Mouse (Mus musculus) liver, embryonic 13.5 days (tissue): ENCODE data around the gene Hspa13. TPM values are rescaled to one million over a fixed set of nuclear protein-coding genes. Genes with fewer than 3 reads are reported as not detected.

Experiments used
- ATAC-seq: fragments of 200-750 bp; cut with Nextera tagmentation; 2 replicates; pipeline ENCODE4 v1.8.0; 2017; ENCODE audit warnings: low read depth, mild to moderate bottlenecking, moderate number of reproducible peaks, moderate library complexity
- DNase-seq: peaks from one replicate; pipeline ENCODE4 v3.0.0; 2022
- H3K27ac ChIP-seq: fragments of 300-500 bp; sonication (generic); 2 replicates; pipeline ENCODE4 v1.5.1; 2015; ENCODE audit warnings: moderate library complexity, mild to moderate bottlenecking, inconsistent platforms
- H3K27me3 ChIP-seq: fragments of 300-500 bp; sonication (generic); 2 replicates; pipeline ENCODE4 v1.6.1; 2015; ENCODE audit warnings: mild to moderate bottlenecking, inconsistent platforms
- H3K36me3 ChIP-seq: fragments of 300-500 bp; sonication (generic); 2 replicates; pipeline ENCODE4 v1.6.1; 2015; ENCODE audit warnings: mild to moderate bottlenecking, inconsistent platforms
- H3K4me1 ChIP-seq: fragments of 300-500 bp; sonication (generic); replicated peaks from 2 replicates; pipeline ENCODE4 v1.6.1; 2015; ENCODE audit warnings: inconsistent platforms
- H3K4me2 ChIP-seq: fragments of 300-500 bp; sonication (generic); 2 replicates; pipeline ENCODE4 v1.6.1; 2015; ENCODE audit warnings: inconsistent platforms, mild to moderate bottlenecking, moderate library complexity
- H3K4me3 ChIP-seq: fragments of 300-500 bp; sonication (generic); replicated peaks from 2 replicates; pipeline ENCODE4 v1.5.1; 2015; ENCODE audit warnings: mild to moderate bottlenecking, inconsistent platforms
- H3K9ac ChIP-seq: fragments of 300-500 bp; sonication (generic); 2 replicates; pipeline ENCODE4 v1.6.1; 2015; ENCODE audit warnings: mild to moderate bottlenecking, inconsistent platforms
- H3K9me3 ChIP-seq: fragments of 300-500 bp; sonication (generic); replicated peaks from 2 replicates; pipeline ENCODE4 v1.6.1; 2016; ENCODE audit warnings: inconsistent platforms
- WGBS: fragments of 180-500 bp; shearing (Covaris S2); methylation state at CpG from one replicate; pipeline ENCODE4 v1.1.7; 2015; ENCODE audit not compliant: insufficient replicate concordance; 5-methylcytosine and 5-hydroxymethylcytosine counted together
- polyA plus RNA-seq: library from polyadenylated mRNA; unstranded; fragments of >200 nt; fragmentation: Nextera tagmentation; extraction: Ambion mirVana; gene quantifications from 2 replicates; pipeline ENCODE4 v1.2.1, GENCODE M21; 2015

Hspa13 gene
- polyA plus RNA-seq: 9.2 and 11.6 TPM in 2 replicates

- Histone ChIP-seq H3K36me3 (peaks cover 11% of the 10 kb centered on the region), H3K4me1 (peaks cover 14% of the 10 kb centered on the region), H3K9ac (peak within 1 kb of the TSS; percentile 80), H3K27ac (peak within 1 kb of the TSS; percentile 78), H3K4me3 (peak within 1 kb of the TSS; percentile 86), H3K27me3 (no peaks in the 10 kb centered on the region), H3K9me3 (no peaks in the 10 kb centered on the region), H3K4me2 (peak within 1 kb of the TSS; percentile 80)
- WGBS: under 1% methylated on average over 51 of the region's 51 CpGs
- peak; percentile 97 for ATAC-seq
- peak; percentile 92 for DNase-seq
These were observed at the start of gene Hspa13 for GRCm38 (mm10) chr16:75766388-75767249. Gene Hspa13 (minus strand): TSS chr16:75767104.

GRCm38 (mm10) chr16:75779271-75779670, 12.4 kb upstream of the Hspa13 start:
- Histone ChIP-seq H3K27ac (no peak overlapping the region), H3K27me3 (no peaks in the 10 kb centered on the region), H3K9me3 (no peaks in the 10 kb centered on the region), H3K9ac (no peak overlapping the region), H3K4me3 (no peak overlapping the region), H3K4me2 (no peak overlapping the region), H3K36me3 (no peaks in the 10 kb centered on the region), H3K4me1 (no peaks in the 10 kb centered on the region)
- WGBS: 40% methylated on average over 1 of the region's 1 CpGs
- ATAC-seq (no peak), DNase-seq (no peak)

- 69% methylated on average over 10 of the region's 10 CpGs for WGBS
- no peak overlapping the region for H3K27ac ChIP-seq
- no peaks in the 10 kb centered on the region for H3K36me3 ChIP-seq
- no peak overlapping the region for H3K9ac ChIP-seq
- H3K9me3 ChIP-seq: no peaks in the 10 kb centered on the region
- no peak overlapping the region for H3K4me2 ChIP-seq
- no peaks in the 10 kb centered on the region for H3K27me3 ChIP-seq
- H3K4me3 ChIP-seq: no peak overlapping the region
- H3K4me1 ChIP-seq: no peaks in the 10 kb centered on the region
- DNase-seq: no peak
- no peak for ATAC-seq
These were observed 6.3 kb upstream of the Hspa13 start for GRCm38 (mm10) chr16:75773222-75773621.

- Histone ChIP-seq H3K9ac (peak overlapping the region; percentile 80), H3K9me3 (no peaks in the 10 kb centered on the region), H3K27me3 (no peaks in the 10 kb centered on the region), H3K4me3 (peak overlapping the region; percentile 86), H3K27ac (peak overlapping the region; percentile 78), H3K36me3 (peaks cover 11% of the 10 kb centered on the region), H3K4me2 (peak overlapping the region; percentile 80), H3K4me1 (peaks cover 14% of the 10 kb centered on the region)
- WGBS: 11% methylated on average over 21 of the region's 21 CpGs
- no peak for DNase-seq
- ATAC-seq: peak; percentile 61
These were observed 522 bp upstream of the Hspa13 start for GRCm38 (mm10) chr16:75767250-75768002.

- Histone ChIP-seq H3K4me1 (no peaks in the 10 kb centered on the region), H3K4me2 (no peak overlapping the region), H3K27ac (no peak overlapping the region), H3K9ac (no peak overlapping the region), H3K36me3 (peaks cover 13% of the 10 kb centered on the region), H3K9me3 (no peaks in the 10 kb centered on the region), H3K4me3 (no peak overlapping the region), H3K27me3 (no peaks in the 10 kb centered on the region)
- ATAC-seq (peak; percentile 34; the same call in 1 of the 2 replicates), DNase-seq (no peak)
- WGBS: 23% methylated on average over 1 of the region's 1 CpGs
These were observed 14.0 kb downstream of the Hspa13 start for GRCm38 (mm10) chr16:75752876-75753275.

GRCm38 (mm10) chr16:75750103-75750502, 16.8 kb downstream of the Hspa13 start:
- Histone ChIP-seq H3K4me2 (no peak overlapping the region), H3K4me3 (no peak overlapping the region), H3K9ac (no peak overlapping the region), H3K36me3 (no peaks in the 10 kb centered on the region), H3K4me1 (no peaks in the 10 kb centered on the region), H3K27me3 (no peaks in the 10 kb centered on the region), H3K27ac (no peak overlapping the region), H3K9me3 (no peaks in the 10 kb centered on the region)
- ATAC-seq (no peak), DNase-seq (no peak)
- WGBS: 51% methylated on average over 5 of the region's 5 CpGs

- Histone ChIP-seq H3K4me1 (no peaks in the 10 kb centered on the region), H3K4me2 (no peak overlapping the region), H3K27ac (no peak overlapping the region), H3K4me3 (no peak overlapping the region), H3K9ac (no peak overlapping the region), H3K27me3 (no peaks in the 10 kb centered on the region), H3K36me3 (no peaks in the 10 kb centered on the region), H3K9me3 (no peaks in the 10 kb centered on the region)
- ATAC-seq: no peak
- 81% methylated on average over 1 of the region's 1 CpGs for WGBS
- DNase-seq: no peak
These were observed 18.0 kb downstream of the Hspa13 start for GRCm38 (mm10) chr16:75748926-75749325.

- H3K27me3 ChIP-seq: no peaks in the 10 kb centered on the region
- no peak overlapping the region for H3K4me2 ChIP-seq
- WGBS: 56% methylated on average over 3 of the region's 3 CpGs
- H3K4me1 ChIP-seq: no peaks in the 10 kb centered on the region
- no peak overlapping the region for H3K27ac ChIP-seq
- ATAC-seq (no peak), DNase-seq (no peak)
- H3K4me3 ChIP-seq: no peak overlapping the region
- no peak overlapping the region for H3K9ac ChIP-seq
- H3K36me3 ChIP-seq: no peaks in the 10 kb centered on the region
- H3K9me3 ChIP-seq: no peaks in the 10 kb centered on the region
These were observed 22.9 kb downstream of the Hspa13 start for GRCm38 (mm10) chr16:75744014-75744413.

- no peaks in the 10 kb centered on the region for H3K36me3 ChIP-seq
- no peaks in the 10 kb centered on the region for H3K9me3 ChIP-seq
- ATAC-seq: peak; percentile 98
- H3K4me2 ChIP-seq: 0 out of 2 replicates have a peak overlapping the region, but pooled peaks have one; percentile 0
- no peak overlapping the region for H3K4me3 ChIP-seq
- no peaks in the 10 kb centered on the region for H3K27me3 ChIP-seq
- no peak overlapping the region for H3K9ac ChIP-seq
- peak; percentile 33 for DNase-seq
- H3K4me1 ChIP-seq: peaks cover 9% of the 10 kb centered on the region
- 30% methylated on average over 2 of the region's 2 CpGs for WGBS
- peak overlapping the region; percentile 56 for H3K27ac ChIP-seq
These were observed 49.3 kb downstream of the Hspa13 start for GRCm38 (mm10) chr16:75717405-75718173.

GRCm38 (mm10) chr16:75696176-75696575, 70.7 kb downstream of the Hspa13 start:
- H3K9ac ChIP-seq: no peak overlapping the region
- H3K27ac ChIP-seq: no peak overlapping the region
- H3K9me3 ChIP-seq: no peaks in the 10 kb centered on the region
- DNase-seq (peak; percentile 17), ATAC-seq (peak; percentile 58; the same call in 1 of the 2 replicates)
- H3K4me1 ChIP-seq: no peaks in the 10 kb centered on the region
- H3K4me2 ChIP-seq: no peak overlapping the region
- H3K4me3 ChIP-seq: no peak overlapping the region
- no peaks in the 10 kb centered on the region for H3K36me3 ChIP-seq
- 12% methylated on average over 2 of the region's 2 CpGs for WGBS
- no peaks in the 10 kb centered on the region for H3K27me3 ChIP-seq
